Mouse (Mus musculus): ENCODE results near the gene a.

GRCm38 (mm10) chr2:154963176-154963575 lies 172.0 kb downstream of the a start:
- no peak for TF ChIP-seq CTCF (IDR thresholded peaks at IDR 0.05; ENCODE audit: control insufficient read depth, insufficient read depth, insufficient replicate concordance, low read depth, low read length)
- no peak for TF ChIP-seq POLR2A (IDR thresholded peaks at IDR 0.05; ENCODE audit: control insufficient read depth, low read depth, low read length)
